ENCODE assay signal across 7 mouse cellular contexts in genomic region chrX:20920249-20920843, GRCm38 (mm10). TPM values are rescaled to one million over a fixed set of nuclear protein-coding genes. Genes with fewer than 3 reads are reported as not detected.
DNase-seq lines count a peak whose midpoint lies in the region; ATAC-seq and TF ChIP-seq lines count a peak whose summit lies in the region.

No protein-coding gene starts in this region.

- no peaks in the 10 kb centered on the region for H3K9me3 ChIP-seq in limb, embryonic 13.5 days
- no peaks in the 10 kb centered on the region for H3K9me3 ChIP-seq in stomach, embryonic 14.5 days (ENCODE audit: control insufficient read depth, low read depth, low read length)

- ATAC-seq in Patski: peak; percentile 12
- ATAC-seq in limb, embryonic 13.5 days (ENCODE audit: low FRiP score, low read depth): peak; percentile 57; the same call in 1 of the 2 replicates
- 0 out of 2 replicates have a peak, but pooled peaks have one; percentile 14 for ATAC-seq in stomach, embryonic 14.5 days (ENCODE audit: insufficient number of reproducible peaks, insufficient read depth, low FRiP score, low read depth)

- no peaks in the 10 kb centered on the region; the same call in 1 of the 2 replicates for H3K36me3 ChIP-seq in limb, embryonic 13.5 days
- H3K36me3 ChIP-seq in stomach, embryonic 14.5 days (ENCODE audit: control insufficient read depth, insufficient read depth, low read length): no peaks in the 10 kb centered on the region; the same call in 1 of the 2 replicates

- WGBS in limb, embryonic 13.5 days: 19% methylated on average over 41 of the region's 49 CpGs
- 19% methylated on average over 38 of the region's 49 CpGs for WGBS in stomach, embryonic 14.5 days

- peaks cover 11% of the 10 kb centered on the region for H3K27me3 ChIP-seq in Patski
- peaks cover 14% of the 10 kb centered on the region; the same call in 1 of the 2 replicates for H3K27me3 ChIP-seq in limb, embryonic 13.5 days
- H3K27me3 ChIP-seq in stomach, embryonic 14.5 days (ENCODE audit: control insufficient read depth, insufficient read depth, low read length): no peaks in the 10 kb centered on the region

- peak; percentile 37; the same call in 1 of the 2 replicates for TF ChIP-seq CTCF in layer of hippocampus, adult 2 months (conservative IDR thresholded peaks at IDR 0.05)
- no peak for TF ChIP-seq CTCF in Patski (IDR thresholded peaks at IDR 0.05)
- TF ChIP-seq CTCF in embryonic fibroblast, embryonic 13.5 days (IDR thresholded peaks at IDR 0.05; ENCODE audit: borderline replicate concordance, insufficient read depth, low read length): no peak

- peak overlapping the region; percentile 72 for H3K4me2 ChIP-seq in limb, embryonic 13.5 days (replicated peaks)
- peak overlapping the region; percentile 72 for H3K4me2 ChIP-seq in stomach, embryonic 14.5 days (replicated peaks; ENCODE audit: low read depth, low read length)

- no peak for DNase-seq in layer of hippocampus, adult 2 months (ENCODE audit: low spot score in 2 of 2)
- no peak for DNase-seq in layer of hippocampus, adult 9-11 months
- no peak for DNase-seq in Patski (ENCODE audit: low read depth, low spot score)
- no peak for DNase-seq in layer of hippocampus, adult 9-10 months (ENCODE audit: low spot score)

- H3K4me1 ChIP-seq in embryonic fibroblast, embryonic 13.5 days (ENCODE audit: control insufficient read depth, insufficient read depth, low read length): no peaks in the 10 kb centered on the region
- H3K4me1 ChIP-seq in limb, embryonic 13.5 days: no peaks in the 10 kb centered on the region
- no peaks in the 10 kb centered on the region for H3K4me1 ChIP-seq in stomach, embryonic 14.5 days (ENCODE audit: control insufficient read depth, insufficient read depth, low read length)

- in situ Hi-C loops in Patski (cut with MboI; ENCODE audit: low pct_unique_long_range_greater_than_20kb): no loop called here

- H3K27ac ChIP-seq in layer of hippocampus, adult 2 months: peak overlapping the region; percentile 93
- H3K27ac ChIP-seq in embryonic fibroblast, embryonic 13.5 days (ENCODE audit: insufficient read depth, low read length): no peak overlapping the region
- no peak overlapping the region for H3K27ac ChIP-seq in limb, embryonic 13.5 days
- H3K27ac ChIP-seq in stomach, embryonic 14.5 days (ENCODE audit: low read length): no peak overlapping the region

- TF ChIP-seq POLR2A in embryonic fibroblast, embryonic 13.5 days (IDR thresholded peaks at IDR 0.05; ENCODE audit: low read depth, low read length): no peak

- POLR2A ChIA-PET in Patski (lab: Charles Lee): no interaction called here

- CTCF ChIA-PET in Patski (lab: Charles Lee): no interaction called here

- H3K4me3 ChIP-seq in layer of hippocampus, adult 2 months: peak overlapping the region; percentile 71
- H3K4me3 ChIP-seq in embryonic fibroblast, embryonic 13.5 days (ENCODE audit: insufficient read depth, low read length): peak overlapping the region; percentile 45
- H3K4me3 ChIP-seq in limb, embryonic 13.5 days: peak overlapping the region; percentile 43
- H3K4me3 ChIP-seq in stomach, embryonic 14.5 days (ENCODE audit: low read depth, low read length): peak overlapping the region; percentile 35

- H3K9ac ChIP-seq in limb, embryonic 13.5 days: no peak overlapping the region
- H3K9ac ChIP-seq in stomach, embryonic 14.5 days (replicated peaks; ENCODE audit: low read depth, low read length): no peak overlapping the region

RNA-seq across cellular contexts. Expression of gene Syn1, which starts 0.5 kb away (rescaled TPM):
- 100 to 1,000 TPM; 453 to 456 TPM for total RNA-seq in layer of hippocampus, adult 2 months (2021)
- polyA plus RNA-seq in Patski (2021): 9.4 TPM
- polyA plus RNA-seq in embryonic fibroblast, embryonic 13.5 days (2011; ENCODE audit: insufficient read length, low read depth, missing spikeins): 2.0 and 4.4 TPM in 2 replicates
- 0.19 and 0.28 TPM in 2 replicates for polyA plus RNA-seq in limb, embryonic 13.5 days (2015; fragmentation: Nextera tagmentation; extraction: Ambion mirVana)
- 2.3 and 2.8 TPM in 2 replicates for polyA plus RNA-seq in stomach, embryonic 14.5 days (2014; fragmentation: Nextera tagmentation; extraction: Ambion mirVana)

RNA-seq across cellular contexts. Expression of gene Cfp, which starts 11.0 kb away (rescaled TPM):
- total RNA-seq in layer of hippocampus, adult 2 months (2021): 10 to 100 TPM; 12.6 to 20.6 TPM
- 2.3 TPM for polyA plus RNA-seq in Patski (2021)
- 3.5 and 5.1 TPM in 2 replicates for polyA plus RNA-seq in embryonic fibroblast, embryonic 13.5 days (2011; ENCODE audit: insufficient read length, low read depth, missing spikeins)
- 4.5 and 5.7 TPM in 2 replicates for polyA plus RNA-seq in limb, embryonic 13.5 days (2015; fragmentation: Nextera tagmentation; extraction: Ambion mirVana)
- 5.3 TPM in 2 replicates for polyA plus RNA-seq in stomach, embryonic 14.5 days (2014; fragmentation: Nextera tagmentation; extraction: Ambion mirVana)

RNA-seq across cellular contexts. Expression of gene Elk1, which starts 30.1 kb away (rescaled TPM):
- 10 to 100 TPM; 84.6 to 91.5 TPM for total RNA-seq in layer of hippocampus, adult 2 months (2021)
- polyA plus RNA-seq in Patski (2021): 23.8 TPM
- polyA plus RNA-seq in embryonic fibroblast, embryonic 13.5 days (2011; ENCODE audit: insufficient read length, low read depth, missing spikeins): 20.7 and 23.9 TPM in 2 replicates
- polyA plus RNA-seq in limb, embryonic 13.5 days (2015; fragmentation: Nextera tagmentation; extraction: Ambion mirVana): 17.6 and 17.7 TPM in 2 replicates
- 8.1 and 8.3 TPM in 2 replicates for polyA plus RNA-seq in stomach, embryonic 14.5 days (2014; fragmentation: Nextera tagmentation; extraction: Ambion mirVana)

RNA-seq across cellular contexts. Expression of gene Uxt, which starts 41.5 kb away (rescaled TPM):
- total RNA-seq in layer of hippocampus, adult 2 months (2021): 10 to 100 TPM; 13.8 to 17.4 TPM
- polyA plus RNA-seq in Patski (2021): 53.6 TPM
- polyA plus RNA-seq in embryonic fibroblast, embryonic 13.5 days (2011; ENCODE audit: insufficient read length, low read depth, missing spikeins): 27.6 and 29.6 TPM in 2 replicates
- polyA plus RNA-seq in limb, embryonic 13.5 days (2015; fragmentation: Nextera tagmentation; extraction: Ambion mirVana): 46.7 and 53.2 TPM in 2 replicates
- 46.1 and 49.8 TPM in 2 replicates for polyA plus RNA-seq in stomach, embryonic 14.5 days (2014; fragmentation: Nextera tagmentation; extraction: Ambion mirVana)

RNA-seq across cellular contexts. Expression of gene Timp1, which starts 50.4 kb away (rescaled TPM):
- total RNA-seq in layer of hippocampus, adult 2 months (2021): not detected
- 130 TPM for polyA plus RNA-seq in Patski (2021)
- polyA plus RNA-seq in embryonic fibroblast, embryonic 13.5 days (2011; ENCODE audit: insufficient read length, low read depth, missing spikeins): 739 and 1,331 TPM in 2 replicates
- 23.5 and 23.7 TPM in 2 replicates for polyA plus RNA-seq in limb, embryonic 13.5 days (2015; fragmentation: Nextera tagmentation; extraction: Ambion mirVana)
- 33.9 and 35.8 TPM in 2 replicates for polyA plus RNA-seq in stomach, embryonic 14.5 days (2014; fragmentation: Nextera tagmentation; extraction: Ambion mirVana)
